Mouse (Mus musculus) heart, postnatal 25 days (tissue): ENCODE measurements around the gene Abcc10. TPM values are rescaled to one million over a fixed set of nuclear protein-coding genes. Genes with fewer than 3 reads are reported as not detected.

Source experiments
- DNase-seq: peaks from one replicate; pipeline ENCODE4 v3.0.0; 2022; ENCODE audit warnings: low spot score
- intact Hi-C: fragments of 180-260 bp; cut with DNase I; formaldehyde crosslinking; loops from one replicate; pipeline ENCODE4 v1.15.1; 2025
- total RNA-seq, 2 experiments: library from RNA; stranded (reverse); gene quantifications; 2 replicates each; pipeline ENCODE4 v1.2.3; 2021

The Abcc10 gene
- total RNA-seq, 2 experiments from 2014 or later = 4.2 to 4.6 TPM

GRCm38 (mm10) chr17:46296601-46297000 is 31.6 kb downstream of the Abcc10 start:
- DNase-seq = no peak
- intact Hi-C loops = loop anchor here (5.0 kb wide), 1 partner anchor 564 kb away; the partner anchor contains the start of gene 1600014C23Rik

- intact Hi-C loops = loop anchor here (2.0 kb wide), 1 partner anchor 15 kb away; no protein-coding TSS in a partner anchor
- DNase-seq = peak; percentile 53
Measured at GRCm38 (mm10) chr17:46287678-46288095, 40.5 kb downstream of the Abcc10 start.

GRCm38 (mm10) chr17:46285407-46285806 is 42.7 kb downstream of the Abcc10 start:
- intact Hi-C loops = no loop called here
- DNase-seq = no peak

- no peak for DNase-seq
- intact Hi-C loops = no loop called here
Measured at GRCm38 (mm10) chr17:46284653-46285052, 43.5 kb downstream of the Abcc10 start.

GRCm38 (mm10) chr17:46283911-46284310 is 44.2 kb downstream of the Abcc10 start:
- intact Hi-C loops = no loop called here
- no peak for DNase-seq

- no peak for DNase-seq
- intact Hi-C loops = no loop called here
Measured at GRCm38 (mm10) chr17:46283140-46283539, 45.0 kb downstream of the Abcc10 start.

GRCm38 (mm10) chr17:46282483-46283123 is 45.5 kb downstream of the Abcc10 start, which contains the start of gene Tjap1:
TSS of gene Tjap1 (minus strand) at chr17:46283026.
- intact Hi-C loops = no loop called here
- DNase-seq = peak; percentile 73

- intact Hi-C loops = no loop called here
- no peak for DNase-seq
Measured at GRCm38 (mm10) chr17:46278011-46278765, 50.0 kb downstream of the Abcc10 start.

- DNase-seq = no peak
- intact Hi-C loops = no loop called here
Measured at GRCm38 (mm10) chr17:46277586-46277985, 50.6 kb downstream of the Abcc10 start.

GRCm38 (mm10) chr17:46275506-46275905 is 52.6 kb downstream of the Abcc10 start:
- no peak for DNase-seq
- intact Hi-C loops = no loop called here

GRCm38 (mm10) chr17:46275034-46275433 is 53.1 kb downstream of the Abcc10 start:
- intact Hi-C loops = no loop called here
- no peak for DNase-seq

GRCm38 (mm10) chr17:46274465-46274864 is 53.7 kb downstream of the Abcc10 start:
- DNase-seq = no peak

GRCm38 (mm10) chr17:46273803-46274236 is 54.3 kb downstream of the Abcc10 start:
- intact Hi-C loops = loop anchor here (2.0 kb wide), 1 partner anchor 15 kb away; no protein-coding TSS in a partner anchor
- no peak for DNase-seq

More at GRCm38 (mm10) chr17:46274465-46274864, 53.7 kb downstream of the Abcc10 start:
- intact Hi-C loops = no loop called here

- no peak for DNase-seq
- intact Hi-C loops = loop anchor here (2.0 kb wide), 1 partner anchor 16 kb away; no protein-coding TSS in a partner anchor
Measured at GRCm38 (mm10) chr17:46272675-46273074, 55.5 kb downstream of the Abcc10 start.

- intact Hi-C loops = loop anchor here (2.0 kb wide), 1 partner anchor 17 kb away; no protein-coding TSS in a partner anchor
- DNase-seq = no peak
Measured at GRCm38 (mm10) chr17:46272058-46272457, 56.1 kb downstream of the Abcc10 start.

GRCm38 (mm10) chr17:46269771-46270534 is 58.2 kb downstream of the Abcc10 start:
- intact Hi-C loops = loop anchor here (5.0 kb wide), 1 partner anchor 242 kb away; no protein-coding TSS in a partner anchor
- DNase-seq = no peak

- DNase-seq = no peak
Measured at GRCm38 (mm10) chr17:46268026-46268720, 60.0 kb downstream of the Abcc10 start.

GRCm38 (mm10) chr17:46267511-46267910 is 60.6 kb downstream of the Abcc10 start:
- intact Hi-C loops = loop anchor here (5.0 kb wide), 1 partner anchor 245 kb away; no protein-coding TSS in a partner anchor

More at GRCm38 (mm10) chr17:46268026-46268720, 60.0 kb downstream of the Abcc10 start:
- intact Hi-C loops = loop anchor here (5.0 kb wide), 1 partner anchor 244 kb away; no protein-coding TSS in a partner anchor

GRCm38 (mm10) chr17:46266986-46267385 is 61.2 kb downstream of the Abcc10 start:
- intact Hi-C loops = loop anchor here (1.0 to 5.0 kb wide), 2 partner anchors 31 to 245 kb away; no protein-coding TSS in a partner anchor
- no peak for DNase-seq

More at GRCm38 (mm10) chr17:46267511-46267910, 60.6 kb downstream of the Abcc10 start:
- DNase-seq = no peak
